Mouse (Mus musculus) limb, embryonic 12.5 days (tissue): ENCODE results near the gene Mvp. TPM values are rescaled to one million over a fixed set of nuclear protein-coding genes. Genes with fewer than 3 reads are reported as not detected.
A peak's percentile ranks its signal among the peaks of the same experiment; 100 is the strongest.

ENCODE experiments used
- ATAC-seq: fragments of 200-750 bp; cut with Nextera tagmentation; 2 replicates; pipeline ENCODE4 v1.8.0; 2017; ENCODE audit warnings: low read depth, moderate TSS enrichment; ENCODE audit not compliant: insufficient number of reproducible peaks, insufficient read depth, low FRiP score, low TSS enrichment
- H3K27ac ChIP-seq: fragments of 300-500 bp; sonication (generic); 2 replicates; pipeline ENCODE4 v1.5.1; 2016; ENCODE audit warnings: mild to moderate bottlenecking, moderate library complexity
- H3K27me3 ChIP-seq: fragments of 300-500 bp; sonication (generic); 2 replicates; pipeline ENCODE4 v1.6.1; 2016; ENCODE audit warnings: mild to moderate bottlenecking, moderate library complexity
- H3K36me3 ChIP-seq: fragments of 300-500 bp; sonication (generic); 2 replicates; pipeline ENCODE4 v1.6.1; 2016; ENCODE audit warnings: mild to moderate bottlenecking, moderate library complexity
- H3K4me1 ChIP-seq: fragments of 300-500 bp; sonication (generic); replicated peaks from 2 replicates; pipeline ENCODE4 v1.6.1; 2016
- H3K4me2 ChIP-seq: fragments of 300-500 bp; sonication (generic); 2 replicates; pipeline ENCODE4 v1.6.1; 2016; ENCODE audit warnings: mild to moderate bottlenecking, moderate library complexity
- H3K4me3 ChIP-seq: fragments of 300-500 bp; sonication (generic); replicated peaks from 2 replicates; pipeline ENCODE4 v1.5.1; 2016; ENCODE audit warnings: mild to moderate bottlenecking
- H3K9ac ChIP-seq: fragments of 300-500 bp; sonication (generic); replicated peaks from 2 replicates; pipeline ENCODE4 v1.6.1; 2016; ENCODE audit warnings: mild to moderate bottlenecking, moderate library complexity
- H3K9me3 ChIP-seq: fragments of 300-500 bp; sonication (generic); 2 replicates; pipeline ENCODE4 v1.6.1; 2016; ENCODE audit warnings: mild to moderate bottlenecking, moderate library complexity
- WGBS: fragments of 180-500 bp; shearing (Covaris S2); methylation state at CpG from one replicate; pipeline ENCODE4 v1.1.7; 2016; 5-methylcytosine and 5-hydroxymethylcytosine counted together
- polyA plus RNA-seq: library from polyadenylated mRNA; unstranded; fragments of >200 nt; fragmentation: Nextera tagmentation; extraction: Ambion mirVana; gene quantifications from 2 replicates; pipeline ENCODE4 v1.2.1, GENCODE M21; 2016

The Mvp gene
- polyA plus RNA-seq, 1 experiment from 2014 or later: 4.1 TPM

GRCm38 (mm10) chr7:127018416-127019305, 4.2 kb upstream of the Mvp start:
- H3K36me3 ChIP-seq: peaks cover 50% of the 10 kb centered on the region
- H3K4me1 ChIP-seq: peaks cover 83% of the 10 kb centered on the region
- no peaks in the 10 kb centered on the region for H3K9me3 ChIP-seq
- H3K4me2 ChIP-seq: peak overlapping the region; percentile 92
- H3K9ac ChIP-seq: peak overlapping the region; percentile 74; the same call in 1 of the 2 replicates
- peak overlapping the region; percentile 92 for H3K27ac ChIP-seq
- H3K4me3 ChIP-seq: peak overlapping the region; percentile 12; the same call in 1 of the 2 replicates
- WGBS: 84% methylated on average over 15 of the region's 15 CpGs
- no peak for ATAC-seq
- H3K27me3 ChIP-seq: no peaks in the 10 kb centered on the region

GRCm38 (mm10) chr7:127017950-127018345, 3.5 kb upstream of the Mvp start:
- Histone ChIP-seq H3K9me3 (no peaks in the 10 kb centered on the region), H3K36me3 (peaks cover 50% of the 10 kb centered on the region), H3K27me3 (no peaks in the 10 kb centered on the region), H3K4me1 (peaks cover 76% of the 10 kb centered on the region), H3K9ac (peak overlapping the region; percentile 45; the same call in 1 of the 2 replicates), H3K4me2 (peak overlapping the region; percentile 92), H3K27ac (peak overlapping the region; percentile 80), H3K4me3 (peak overlapping the region; percentile 12; the same call in 1 of the 2 replicates)
- ATAC-seq: no peak
- WGBS: 46% methylated on average over 6 of the region's 6 CpGs

GRCm38 (mm10) chr7:127016971-127017949, 2.8 kb upstream of the Mvp start, which contains the start of gene Pagr1a:
Gene Pagr1a (minus strand): TSS chr7:127017352.
- peak within 1 kb of the TSS; percentile 92 for H3K4me2 ChIP-seq
- peak within 1 kb of the TSS; percentile 89 for H3K9ac ChIP-seq
- H3K36me3 ChIP-seq: peaks cover 50% of the 10 kb centered on the region
- H3K27ac ChIP-seq: peak within 1 kb of the TSS; percentile 97
- H3K9me3 ChIP-seq: no peaks in the 10 kb centered on the region
- peak within 1 kb of the TSS; percentile 68 for H3K4me3 ChIP-seq
- 3% methylated on average over 39 of the region's 39 CpGs for WGBS
- H3K27me3 ChIP-seq: no peaks in the 10 kb centered on the region
- H3K4me1 ChIP-seq: peaks cover 69% of the 10 kb centered on the region
- peak; percentile 63 for ATAC-seq

GRCm38 (mm10) chr7:127016486-127016938, 2.1 kb upstream of the Mvp start:
- H3K27me3 ChIP-seq: no peaks in the 10 kb centered on the region
- peaks cover 62% of the 10 kb centered on the region for H3K4me1 ChIP-seq
- H3K9ac ChIP-seq: peak overlapping the region; percentile 89
- peak overlapping the region; percentile 92 for H3K4me2 ChIP-seq
- H3K4me3 ChIP-seq: peak overlapping the region; percentile 68
- WGBS: under 1% methylated on average over 22 of the region's 22 CpGs
- H3K9me3 ChIP-seq: no peaks in the 10 kb centered on the region
- peak; percentile 33; the same call in 1 of the 2 replicates for ATAC-seq
- H3K36me3 ChIP-seq: peaks cover 43% of the 10 kb centered on the region
- H3K27ac ChIP-seq: peak overlapping the region; percentile 97

- Histone ChIP-seq H3K36me3 (peaks cover 42% of the 10 kb centered on the region), H3K4me2 (peak within 1 kb of the TSS; percentile 92), H3K9ac (peak within 1 kb of the TSS; percentile 89), H3K27me3 (no peaks in the 10 kb centered on the region), H3K9me3 (no peaks in the 10 kb centered on the region), H3K27ac (peak within 1 kb of the TSS; percentile 97), H3K4me1 (peaks cover 60% of the 10 kb centered on the region), H3K4me3 (peak within 1 kb of the TSS; percentile 68)
- no peak for ATAC-seq
Observed at GRCm38 (mm10) chr7:127016481-127016485, 1.9 kb upstream of the Mvp start, which contains the start of gene Pagr1b. Gene Pagr1b (minus strand): TSS chr7:127016484.

GRCm38 (mm10) chr7:127016081-127016480, 1.7 kb upstream of the Mvp start:
- Histone ChIP-seq H3K9ac (peak overlapping the region; percentile 89), H3K4me2 (peak overlapping the region; percentile 92), H3K27me3 (no peaks in the 10 kb centered on the region), H3K4me3 (peak overlapping the region; percentile 68), H3K4me1 (peaks cover 58% of the 10 kb centered on the region), H3K9me3 (no peaks in the 10 kb centered on the region), H3K36me3 (peaks cover 42% of the 10 kb centered on the region), H3K27ac (peak overlapping the region; percentile 97)
- no peak for ATAC-seq
- under 1% methylated on average over 10 of the region's 10 CpGs for WGBS

- peak overlapping the region; percentile 68 for H3K4me3 ChIP-seq
- peaks cover 47% of the 10 kb centered on the region for H3K4me1 ChIP-seq
- H3K9me3 ChIP-seq: no peaks in the 10 kb centered on the region
- H3K36me3 ChIP-seq: peaks cover 42% of the 10 kb centered on the region
- H3K27me3 ChIP-seq: no peaks in the 10 kb centered on the region
- 91% methylated on average over 12 of the region's 12 CpGs for WGBS
- H3K4me2 ChIP-seq: peak overlapping the region; percentile 92
- 0 out of 2 replicates have a peak overlapping the region, but pooled peaks have one; percentile 41 for H3K27ac ChIP-seq
- no peak overlapping the region; the same call in 1 of the 2 replicates for H3K9ac ChIP-seq
- no peak for ATAC-seq
Observed at GRCm38 (mm10) chr7:127014993-127015392, 572 bp upstream of the Mvp start.

GRCm38 (mm10) chr7:127013385-127013784, 1.0 kb downstream of the Mvp start:
- Histone ChIP-seq H3K36me3 (peaks cover 38% of the 10 kb centered on the region), H3K9me3 (no peaks in the 10 kb centered on the region), H3K9ac (no peak overlapping the region), H3K4me2 (no peak overlapping the region), H3K27ac (no peak overlapping the region), H3K27me3 (no peaks in the 10 kb centered on the region), H3K4me1 (peaks cover 32% of the 10 kb centered on the region), H3K4me3 (no peak overlapping the region)
- WGBS: 93% methylated on average over 6 of the region's 6 CpGs
- no peak for ATAC-seq

GRCm38 (mm10) chr7:127012845-127013244, 1.6 kb downstream of the Mvp start:
- H3K27ac ChIP-seq: no peak overlapping the region
- no peaks in the 10 kb centered on the region for H3K9me3 ChIP-seq
- no peak overlapping the region for H3K9ac ChIP-seq
- no peak overlapping the region for H3K4me2 ChIP-seq
- ATAC-seq: no peak
- H3K36me3 ChIP-seq: peaks cover 38% of the 10 kb centered on the region
- H3K4me1 ChIP-seq: peaks cover 27% of the 10 kb centered on the region
- no peak overlapping the region for H3K4me3 ChIP-seq
- WGBS: 94% methylated on average over 10 of the region's 10 CpGs
- H3K27me3 ChIP-seq: no peaks in the 10 kb centered on the region

GRCm38 (mm10) chr7:127012374-127012773, 2.0 kb downstream of the Mvp start:
- WGBS: 90% methylated on average over 6 of the region's 6 CpGs
- no peak overlapping the region for H3K4me2 ChIP-seq
- no peaks in the 10 kb centered on the region for H3K27me3 ChIP-seq
- H3K36me3 ChIP-seq: peaks cover 38% of the 10 kb centered on the region
- no peak overlapping the region for H3K4me3 ChIP-seq
- peaks cover 23% of the 10 kb centered on the region for H3K4me1 ChIP-seq
- ATAC-seq: no peak
- no peak overlapping the region for H3K9ac ChIP-seq
- H3K9me3 ChIP-seq: no peaks in the 10 kb centered on the region
- no peak overlapping the region for H3K27ac ChIP-seq

- H3K9me3 ChIP-seq: no peaks in the 10 kb centered on the region
- H3K27me3 ChIP-seq: no peaks in the 10 kb centered on the region
- H3K9ac ChIP-seq: no peak overlapping the region
- peaks cover 38% of the 10 kb centered on the region for H3K36me3 ChIP-seq
- no peak for ATAC-seq
- 83% methylated on average over 2 of the region's 2 CpGs for WGBS
- H3K4me2 ChIP-seq: no peak overlapping the region
- H3K4me3 ChIP-seq: no peak overlapping the region
- H3K4me1 ChIP-seq: peaks cover 23% of the 10 kb centered on the region
- no peak overlapping the region for H3K27ac ChIP-seq
Observed at GRCm38 (mm10) chr7:127011717-127012116, 2.7 kb downstream of the Mvp start.
